Mouse (Mus musculus): ENCODE measurements around the gene Anks1b.

DNA sequence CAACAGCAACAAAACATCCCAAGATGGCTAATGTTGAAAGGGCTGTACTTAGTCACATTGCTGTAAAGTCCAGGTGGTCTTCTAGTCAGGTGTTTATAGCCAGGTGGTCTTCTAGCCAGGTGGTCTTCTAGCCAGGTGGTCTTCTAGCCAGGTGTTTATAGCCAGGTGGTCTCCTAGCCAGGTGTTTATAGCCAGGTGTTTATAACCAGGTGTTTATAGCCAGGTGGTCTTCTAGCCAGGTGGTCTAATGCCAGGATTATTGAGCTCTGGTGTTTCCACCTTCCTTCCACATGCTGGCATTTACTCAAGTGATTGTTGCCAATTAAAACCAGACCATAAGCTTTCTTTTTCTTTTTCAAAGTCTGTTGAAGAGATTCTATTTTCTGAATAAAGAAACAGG lies 1030.9 kb downstream of the Anks1b start:
- TF ChIP-seq ZNF384 (IDR thresholded peaks at IDR 0.05; ENCODE audit: low read depth, low read length) (no peak), MAX (IDR thresholded peaks at IDR 0.05; ENCODE audit: low read length) (no peak), POLR2AphosphoS5 (IDR thresholded peaks at IDR 0.05; ENCODE audit: borderline replicate concordance, low read depth, low read length) (no peak), CTCF (IDR thresholded peaks at IDR 0.05 in 2 of 3, conservative IDR thresholded peaks at IDR 0.05 in 1 of 3; ENCODE audit: control insufficient read depth in 1 of 3, insufficient read depth in 1 of 3, low read depth in 2 of 3, low read length in 3 of 3, poor library complexity in 1 of 3, severe bottlenecking in 1 of 3) (no peak), ZMIZ1 (IDR thresholded peaks at IDR 0.05; ENCODE audit: low read depth, low read length) (no peak), ETS1 (IDR thresholded peaks at IDR 0.05; ENCODE audit: low read depth, low read length) (no peak), ZKSCAN1 (IDR thresholded peaks at IDR 0.05; ENCODE audit: low read depth, low read length) (no peak), SIN3A (IDR thresholded peaks at IDR 0.05; ENCODE audit: low read length) (no peak), USF1 (IDR thresholded peaks at IDR 0.05; ENCODE audit: low read depth, low read length) (no peak), RCOR1 (IDR thresholded peaks at IDR 0.05; ENCODE audit: low read depth, low read length) (no peak), BHLHE40 (IDR thresholded peaks at IDR 0.05; ENCODE audit: borderline replicate concordance, low read depth, low read length) (no peak), MAFK (IDR thresholded peaks at IDR 0.05; ENCODE audit: borderline replicate concordance, low read depth, low read length) (no peak)
